Mouse (Mus musculus) 3T3-L1 (cell line): ENCODE results near the gene Slc29a3.

Experiments
- DNase-seq: peaks from one replicate; pipeline ENCODE4 v3.0.0-alpha.2; 2015; ENCODE audit warnings: low read depth, low spot score

Slc29a3 gene

DNA sequence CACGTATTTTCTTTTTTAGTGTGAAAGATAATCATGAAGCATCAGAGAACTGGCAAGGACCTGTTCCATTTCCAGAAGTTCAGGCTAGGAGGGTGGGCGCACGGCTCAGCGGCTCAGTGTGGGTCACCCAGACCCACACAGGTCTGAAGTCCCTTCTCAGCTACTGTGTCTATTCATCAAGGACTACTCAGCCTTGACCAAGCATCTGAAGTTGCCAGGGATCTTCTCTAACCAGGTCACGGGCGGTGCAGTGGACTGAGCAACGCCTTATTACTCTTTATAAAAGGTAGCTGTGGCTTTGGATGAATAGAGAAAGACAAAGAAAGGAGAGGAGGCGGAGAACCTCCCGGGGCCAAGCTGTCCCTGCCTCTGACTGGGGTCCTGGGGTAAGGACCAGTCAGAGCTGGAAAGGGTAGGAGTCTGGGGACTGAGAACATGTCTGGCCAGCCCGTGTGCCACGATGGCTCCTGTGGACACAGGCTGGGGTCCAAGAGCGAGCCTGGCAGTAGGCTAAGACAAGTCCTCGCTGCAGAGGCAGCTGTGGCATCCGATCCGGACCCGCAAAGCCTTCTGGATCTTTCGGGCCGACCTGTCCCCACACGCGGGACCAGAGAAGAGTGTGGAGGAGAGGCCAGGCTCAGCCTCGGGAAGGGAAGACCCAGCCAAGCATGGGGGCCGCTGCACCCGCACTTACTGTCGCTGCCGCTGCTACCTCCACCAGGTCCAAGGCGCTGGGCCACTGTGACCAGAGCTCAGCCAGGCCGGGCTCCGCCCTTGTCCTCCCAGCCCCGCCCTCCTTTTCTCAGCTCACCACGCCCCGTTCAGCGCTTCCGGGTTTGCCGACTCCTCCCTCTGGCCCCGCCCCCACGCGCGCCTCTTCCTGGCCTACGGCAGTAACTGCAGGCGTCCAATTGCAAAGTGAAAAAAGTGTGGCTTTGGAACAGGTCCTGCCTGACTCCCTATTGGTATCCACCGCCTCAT is at the start of gene Slc29a3:
TSS of gene Slc29a3 (minus strand) at position 755 of the 981 bp plus-strand sequence.
- peak; percentile 90 for DNase-seq

DNA sequence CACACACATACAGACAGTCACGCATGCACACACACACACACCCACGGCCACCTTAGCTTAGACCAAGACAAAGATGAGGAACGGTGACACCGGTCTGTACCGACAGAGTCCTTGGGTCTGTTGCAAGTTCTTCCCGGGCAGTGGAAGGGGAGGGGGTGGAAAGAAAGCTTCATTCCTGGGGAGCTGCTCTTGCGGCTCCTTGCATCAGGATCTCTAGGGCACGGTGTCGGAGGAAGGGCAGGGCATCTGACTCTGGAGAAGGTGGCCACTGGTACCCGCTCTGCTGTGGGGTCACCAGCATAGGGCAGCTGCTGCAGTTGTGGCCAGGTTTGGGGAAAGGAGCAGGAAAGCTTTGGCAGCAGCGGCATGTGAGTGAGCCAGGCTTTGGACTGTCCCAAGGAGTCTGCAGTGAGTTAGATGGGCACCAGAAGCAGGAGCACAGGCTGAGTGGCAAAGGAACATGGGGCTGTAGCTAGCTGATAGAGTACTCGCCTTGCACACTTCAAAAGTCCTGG is 49.4 kb upstream of the Slc29a3 start:
- no peak for DNase-seq

GRCm38 (mm10) chr10:60801168-60801897 is 48.7 kb upstream of the Slc29a3 start:
- no peak for DNase-seq

GRCm38 (mm10) chr10:60800295-60801167 is 47.9 kb upstream of the Slc29a3 start:
- no peak for DNase-seq

DNA sequence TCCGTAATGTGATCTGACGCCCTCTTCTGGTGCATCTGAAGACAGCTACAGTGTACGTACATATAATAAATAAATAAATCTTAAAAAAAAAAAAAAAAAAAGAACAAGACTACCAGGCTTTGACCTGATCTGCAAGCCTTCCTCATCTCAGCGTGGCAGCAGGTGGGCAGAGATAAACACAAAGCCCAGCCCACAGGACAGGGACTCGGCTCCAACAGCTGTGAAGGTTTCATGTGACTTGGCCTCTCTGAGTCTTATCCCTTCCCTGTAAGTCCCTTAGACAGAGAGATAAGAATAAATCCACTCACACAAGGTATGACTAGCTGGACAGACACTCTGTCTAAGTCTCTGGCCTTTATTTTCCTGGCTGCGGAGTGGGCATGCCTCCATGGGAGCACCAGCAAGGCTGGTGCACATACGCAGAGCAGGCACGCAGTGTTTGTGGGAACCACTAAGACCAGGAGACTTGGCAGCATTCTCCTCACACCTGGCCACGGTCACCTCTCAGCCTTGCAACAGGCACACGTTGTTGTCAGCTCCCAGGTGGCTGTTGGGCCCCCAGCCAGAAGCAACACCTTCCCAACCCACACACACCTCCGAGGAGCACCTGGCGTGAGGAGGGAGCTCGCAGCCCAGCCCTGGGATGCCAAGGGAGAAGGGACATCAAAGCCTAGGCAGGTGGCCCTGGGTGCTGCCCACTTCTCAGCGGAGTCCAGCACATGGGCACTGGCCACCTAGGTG is 45.3 kb upstream of the Slc29a3 start:
- no peak for DNase-seq

GRCm38 (mm10) chr10:60796474-60796873 is 43.9 kb upstream of the Slc29a3 start:
- DNase-seq, result no peak

GRCm38 (mm10) chr10:60796028-60796427 is 43.4 kb upstream of the Slc29a3 start:
- DNase-seq, result no peak

- DNase-seq, result no peak
These were observed 42.2 kb upstream of the Slc29a3 start for GRCm38 (mm10) chr10:60794792-60795191.

GRCm38 (mm10) chr10:60794374-60794773 is 41.8 kb upstream of the Slc29a3 start:
- DNase-seq, result no peak

DNA sequence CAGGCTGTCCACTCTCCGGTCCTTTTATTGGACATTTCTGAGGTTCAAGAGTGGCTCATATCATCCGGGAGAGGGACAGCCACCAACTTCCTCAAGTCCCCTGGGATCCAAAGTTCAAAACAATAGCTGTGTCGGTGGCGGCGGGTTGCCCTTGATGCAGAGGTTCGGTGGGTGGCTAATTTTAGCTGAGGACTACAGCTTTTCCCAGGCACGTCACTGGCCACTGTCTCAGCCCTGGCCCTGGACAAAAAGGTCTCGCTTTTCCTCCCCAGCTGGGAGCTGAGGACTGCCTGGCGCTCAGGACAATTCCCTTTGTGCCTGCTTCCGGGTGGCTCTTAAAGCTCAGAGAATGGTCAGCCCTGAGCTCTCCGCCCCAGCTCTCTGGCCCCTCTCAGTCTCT is 40.2 kb upstream of the Slc29a3 start:
- DNase-seq, result no peak

DNA sequence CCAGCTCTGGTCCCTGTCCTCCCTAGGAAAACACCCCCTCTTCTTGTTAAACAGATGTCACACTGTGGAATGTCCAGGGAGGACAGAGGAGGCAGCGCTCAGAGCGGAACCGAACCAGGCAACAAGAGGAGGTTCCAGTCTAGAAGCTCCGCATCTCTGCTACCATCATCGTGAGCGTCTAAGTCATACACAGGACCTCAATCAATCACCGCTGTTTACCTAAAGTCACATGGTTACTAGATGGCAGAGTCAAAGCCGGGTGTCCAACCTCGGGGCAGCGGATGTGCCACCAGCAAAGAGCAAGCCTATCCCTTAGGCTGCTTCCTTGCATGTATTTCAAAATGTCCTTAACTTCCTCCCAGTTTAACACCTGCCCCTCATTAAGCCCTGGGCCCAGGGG is 39.8 kb upstream of the Slc29a3 start:
- no peak for DNase-seq

DNA sequence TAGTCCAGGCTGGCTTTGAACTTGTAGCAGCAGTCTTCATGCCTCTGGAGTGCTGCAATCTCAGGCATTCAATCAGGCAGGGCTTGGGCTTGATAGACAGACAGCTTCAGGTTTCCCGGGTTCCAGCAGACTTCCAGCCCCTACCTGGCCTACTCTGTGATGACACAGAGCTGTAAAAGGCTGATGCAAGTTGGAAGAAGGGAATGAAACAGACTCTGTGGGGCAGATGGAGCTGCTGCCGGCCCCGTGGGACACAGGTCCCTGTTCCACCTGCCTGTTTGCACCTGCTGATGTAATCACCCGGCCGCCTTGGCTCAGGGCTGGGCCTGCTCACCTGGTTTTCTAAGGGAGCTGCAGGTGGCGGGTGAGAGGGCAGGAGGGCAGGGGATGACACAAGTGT is 38.3 kb upstream of the Slc29a3 start:
- no peak for DNase-seq

- no peak for DNase-seq
These were observed 34.9 kb upstream of the Slc29a3 start for GRCm38 (mm10) chr10:60787303-60788074.

DNA sequence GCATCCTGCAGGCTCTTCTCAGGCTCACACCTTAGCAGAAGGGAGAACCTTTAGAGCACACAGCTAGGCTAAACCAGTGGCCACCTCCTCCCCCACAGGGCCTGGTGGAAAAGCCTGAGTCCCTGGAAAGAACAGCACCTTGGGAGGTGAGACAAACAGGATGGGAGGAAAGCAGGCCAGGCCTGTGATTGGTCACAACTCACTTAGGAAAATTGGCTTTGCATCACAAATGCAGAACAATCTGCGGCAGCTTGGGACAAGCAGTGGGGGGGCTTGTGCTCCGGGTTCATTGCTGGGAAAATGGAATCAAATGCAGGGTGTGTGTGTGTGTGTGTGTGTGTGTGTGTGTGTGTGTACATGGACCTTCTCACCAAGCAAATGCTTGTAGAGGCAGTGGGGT is 31.0 kb upstream of the Slc29a3 start:
- no peak for DNase-seq

- peak; percentile 85 for DNase-seq
These were observed 27.0 kb upstream of the Slc29a3 start for GRCm38 (mm10) chr10:60779628-60780027.

DNA sequence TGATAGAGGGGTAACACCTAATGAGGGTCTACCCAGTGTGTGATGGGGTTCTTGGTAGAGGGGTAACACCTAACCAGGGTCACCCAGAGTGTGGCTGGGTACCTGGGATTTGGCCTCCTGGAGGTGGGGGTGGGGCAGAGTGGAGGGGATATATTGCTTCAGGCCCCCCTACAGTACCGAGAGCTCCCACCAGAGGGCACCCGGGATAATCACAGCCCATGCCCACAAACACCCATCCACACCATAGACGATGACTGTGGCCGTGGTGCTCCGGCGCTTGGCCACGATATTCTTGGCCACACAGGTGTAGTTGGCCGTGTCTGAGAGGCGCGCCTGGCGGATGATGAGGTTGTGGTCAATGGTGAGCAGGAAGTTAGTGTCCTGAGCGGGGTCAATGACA is 25.9 kb upstream of the Slc29a3 start:
- DNase-seq, result peak; percentile 47

GRCm38 (mm10) chr10:60775473-60775872 is 22.9 kb upstream of the Slc29a3 start:
- peak; percentile 68 for DNase-seq

GRCm38 (mm10) chr10:60774616-60775015 is 22.0 kb upstream of the Slc29a3 start:
- DNase-seq, result no peak

DNA sequence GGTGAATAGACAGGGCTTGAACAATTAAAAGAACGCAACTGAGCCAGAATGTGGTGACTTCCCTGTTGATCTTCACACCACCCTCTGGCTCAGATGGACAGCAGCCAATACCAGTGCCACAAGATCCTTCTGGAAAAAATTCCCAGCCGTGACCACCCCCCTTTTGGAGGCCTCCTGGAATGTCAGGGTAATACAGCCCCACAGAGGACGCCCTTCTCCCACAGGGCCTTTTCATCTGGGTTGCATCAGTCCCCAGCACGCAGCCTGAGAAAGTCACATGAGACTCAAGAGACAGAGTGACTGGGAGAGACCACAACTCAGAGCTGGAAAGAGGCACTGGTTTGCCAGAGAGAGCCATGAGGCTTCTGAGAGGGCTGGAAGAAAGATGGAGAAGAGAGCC is 18.3 kb upstream of the Slc29a3 start:
- peak; percentile 63 for DNase-seq

GRCm38 (mm10) chr10:60768614-60769013 is 16.0 kb upstream of the Slc29a3 start:
- no peak for DNase-seq
